ENCODE assay signal across 10 mouse cellular contexts in genomic region chr10:81542727-81543460, GRCm38 (mm10). TPM values are rescaled to one million over a fixed set of nuclear protein-coding genes. Genes with fewer than 3 reads are reported as not detected.
DNase-seq lines count a peak whose midpoint lies in the region; ATAC-seq and TF ChIP-seq lines count a peak whose summit lies in the region.
"Had no signal": no experiment of that assay in that cellular context is flagged by ENCODE, and none has a peak within 500 bp of the region (broad histone marks: within the 10 kb centered on the region; RNA-seq: fewer than 3 reads in every experiment).

No protein-coding gene starts in this region.

- DNase-seq in cerebellum, adult 2 months = no peak
- DNase-seq in cerebellum, adult 8-10 months = no peak
- no peak for DNase-seq in lung, postnatal 0 days (ENCODE audit: low spot score)
- no peak for DNase-seq in lung, postnatal 25 days (ENCODE audit: low spot score)
- DNase-seq in frontal cortex, postnatal 25 days (ENCODE audit: low spot score in 2 of 2) = no peak
- DNase-seq in right cerebral cortex, adult 2 months (ENCODE audit: low spot score in 2 of 2) = no peak
- DNase-seq: adrenal gland, postnatal 25 days; gastrocnemius, postnatal 14 days had no signal

- no peaks in the 10 kb centered on the region for H3K36me3 ChIP-seq in lung, postnatal 0 days (ENCODE audit: insufficient read depth, low read length)
- H3K36me3 ChIP-seq in limb, embryonic 15.5 days = peaks cover 18% of the 10 kb centered on the region
- H3K36me3 ChIP-seq in stomach, embryonic 15.5 days = 0 out of 2 replicates have a peak, but pooled peaks cover 4% of the 10 kb centered on the region

- H3K27me3 ChIP-seq in cerebellum, adult 2 months (ENCODE audit: control insufficient read depth, insufficient read depth, low read length) = no peaks in the 10 kb centered on the region
- H3K27me3 ChIP-seq in lung, postnatal 0 days (replicated peaks; ENCODE audit: insufficient read depth, low read length) = no peaks in the 10 kb centered on the region
- H3K27me3 ChIP-seq in limb, embryonic 15.5 days = no peaks in the 10 kb centered on the region
- H3K27me3 ChIP-seq in stomach, embryonic 15.5 days (replicated peaks) = no peaks in the 10 kb centered on the region

- TF ChIP-seq EP300 in lung, postnatal 0 days (IDR thresholded peaks at IDR 0.05) = no peak

- no peak overlapping the region for H3K27ac ChIP-seq in cerebellum, adult 2 months (ENCODE audit: insufficient read depth, low read length)
- peak overlapping the region; percentile 64; the same call in 1 of the 2 replicates for H3K27ac ChIP-seq in lung, postnatal 0 days (ENCODE audit: low read length)
- no peak overlapping the region for H3K27ac ChIP-seq in limb, embryonic 15.5 days
- peak overlapping the region; percentile 68; the same call in 1 of the 2 replicates for H3K27ac ChIP-seq in stomach, embryonic 15.5 days

- WGBS in cerebellum, adult 2 months = 62% methylated on average over 7 of the region's 7 CpGs
- 71% methylated on average over 7 of the region's 7 CpGs for WGBS in lung, postnatal 0 days
- WGBS in limb, embryonic 15.5 days = 66% methylated on average over 7 of the region's 7 CpGs
- 68% methylated on average over 7 of the region's 7 CpGs for WGBS in stomach, embryonic 15.5 days

- peak overlapping the region; percentile 24 for H3K4me3 ChIP-seq in cerebellum, adult 2 months (replicated peaks; ENCODE audit: insufficient read depth, low read depth, low read length)
- no peak overlapping the region for H3K4me3 ChIP-seq in lung, postnatal 0 days (ENCODE audit: low read depth, low read length)
- H3K4me3 ChIP-seq in limb, embryonic 15.5 days = peak overlapping the region; percentile 98
- H3K4me3 ChIP-seq in stomach, embryonic 15.5 days (replicated peaks) = peak overlapping the region; percentile 77

- H3K9me3 ChIP-seq in lung, postnatal 0 days (ENCODE audit: low read length) = no peaks in the 10 kb centered on the region
- no peaks in the 10 kb centered on the region for H3K9me3 ChIP-seq in limb, embryonic 15.5 days
- no peaks in the 10 kb centered on the region for H3K9me3 ChIP-seq in stomach, embryonic 15.5 days

- ATAC-seq in lung, postnatal 0 days = no peak
- ATAC-seq in limb, embryonic 15.5 days (ENCODE audit: insufficient number of reproducible peaks, low FRiP score, low TSS enrichment, low read depth) = no peak
- no peak for ATAC-seq in stomach, embryonic 15.5 days (ENCODE audit: insufficient read depth, low FRiP score, low read depth)

- H3K4me1 ChIP-seq in cerebellum, adult 2 months (ENCODE audit: control insufficient read depth, insufficient read depth, low read length) = peaks cover 49% of the 10 kb centered on the region
- peaks cover 23% of the 10 kb centered on the region; the same call in 1 of the 2 replicates for H3K4me1 ChIP-seq in lung, postnatal 0 days (ENCODE audit: insufficient read depth, low read depth, low read length)
- H3K4me1 ChIP-seq in limb, embryonic 15.5 days = peaks cover 39% of the 10 kb centered on the region
- H3K4me1 ChIP-seq in stomach, embryonic 15.5 days = peaks cover 36% of the 10 kb centered on the region

- H3K9ac ChIP-seq in lung, postnatal 0 days (replicated peaks; ENCODE audit: low read depth) = 0 out of 2 replicates have a peak overlapping the region, but pooled peaks have one; percentile 40
- peak overlapping the region; percentile 99 for H3K9ac ChIP-seq in limb, embryonic 15.5 days
- H3K9ac ChIP-seq in stomach, embryonic 15.5 days = peak overlapping the region; percentile 14; the same call in 1 of the 2 replicates

- H3K4me2 ChIP-seq in lung, postnatal 0 days (replicated peaks; ENCODE audit: low read depth, low read length) = no peak overlapping the region
- H3K4me2 ChIP-seq in limb, embryonic 15.5 days = peak overlapping the region; percentile 89
- H3K4me2 ChIP-seq in stomach, embryonic 15.5 days = peak overlapping the region; percentile 88

- no peak for TF ChIP-seq CTCF in cerebellum, adult 2 months (IDR thresholded peaks at IDR 0.05; ENCODE audit: borderline replicate concordance, insufficient read depth, low read depth, low read length)
- no peak for TF ChIP-seq CTCF in lung, postnatal 0 days (IDR thresholded peaks at IDR 0.05)

- TF ChIP-seq POLR2A in cerebellum, adult 2 months (IDR thresholded peaks at IDR 0.05; ENCODE audit: borderline replicate concordance, insufficient read depth, low read length) = no peak

RNA-seq across cellular contexts. Expression of gene Gna11, which starts 2.1 kb away (rescaled TPM):
- polyA plus RNA-seq in cerebellum, adult 2 months (2012; rRNA removed) = 105 and 107 TPM in 2 replicates
- 62.5 and 63.2 TPM in 2 replicates for polyA plus RNA-seq in lung, postnatal 0 days (2015; fragmentation: Nextera tagmentation; extraction: Ambion mirVana)
- polyA plus RNA-seq in limb, embryonic 15.5 days (2015; fragmentation: Nextera tagmentation; extraction: Ambion mirVana) = 80.4 and 81.7 TPM in 2 replicates
- 113 and 134 TPM in 2 replicates for polyA plus RNA-seq in stomach, embryonic 15.5 days (2015; fragmentation: Nextera tagmentation; extraction: Ambion mirVana)

RNA-seq across cellular contexts. Expression of gene Aes, which starts 16.4 kb away (rescaled TPM):
- 1,117 and 1,168 TPM in 2 replicates for polyA plus RNA-seq in cerebellum, adult 2 months (2012; rRNA removed)
- polyA plus RNA-seq in lung, postnatal 0 days (2015; fragmentation: Nextera tagmentation; extraction: Ambion mirVana) = 467 and 473 TPM in 2 replicates
- 517 and 519 TPM in 2 replicates for polyA plus RNA-seq in limb, embryonic 15.5 days (2015; fragmentation: Nextera tagmentation; extraction: Ambion mirVana)
- 692 and 697 TPM in 2 replicates for polyA plus RNA-seq in stomach, embryonic 15.5 days (2015; fragmentation: Nextera tagmentation; extraction: Ambion mirVana)

RNA-seq across cellular contexts. Expression of gene Gna15, which starts 18.9 kb away (rescaled TPM):
- polyA plus RNA-seq in cerebellum, adult 2 months (2012; rRNA removed) = 1.3 and 1.4 TPM in 2 replicates
- polyA plus RNA-seq in lung, postnatal 0 days (2015; fragmentation: Nextera tagmentation; extraction: Ambion mirVana) = 4.2 and 4.6 TPM in 2 replicates
- 7.3 and 7.9 TPM in 2 replicates for polyA plus RNA-seq in limb, embryonic 15.5 days (2015; fragmentation: Nextera tagmentation; extraction: Ambion mirVana)
- polyA plus RNA-seq in stomach, embryonic 15.5 days (2015; fragmentation: Nextera tagmentation; extraction: Ambion mirVana) = 4.4 and 5.8 TPM in 2 replicates

RNA-seq across cellular contexts. Expression of gene Tle2, which starts 31.5 kb away (rescaled TPM):
- 282 and 321 TPM in 2 replicates for polyA plus RNA-seq in cerebellum, adult 2 months (2012; rRNA removed)
- 29.9 and 37.0 TPM in 2 replicates for polyA plus RNA-seq in lung, postnatal 0 days (2015; fragmentation: Nextera tagmentation; extraction: Ambion mirVana)
- polyA plus RNA-seq in limb, embryonic 15.5 days (2015; fragmentation: Nextera tagmentation; extraction: Ambion mirVana) = 39.7 and 41.7 TPM in 2 replicates
- 28.8 and 35.6 TPM in 2 replicates for polyA plus RNA-seq in stomach, embryonic 15.5 days (2015; fragmentation: Nextera tagmentation; extraction: Ambion mirVana)

RNA-seq across cellular contexts. Expression of gene S1pr4, which starts 43.0 kb away (rescaled TPM):
- 0.67 and 1.1 TPM in 2 replicates for polyA plus RNA-seq in cerebellum, adult 2 months (2012; rRNA removed)
- 19.0 and 19.3 TPM in 2 replicates for polyA plus RNA-seq in lung, postnatal 0 days (2015; fragmentation: Nextera tagmentation; extraction: Ambion mirVana)
- polyA plus RNA-seq in limb, embryonic 15.5 days (2015; fragmentation: Nextera tagmentation; extraction: Ambion mirVana) = 0.67 and 0.72 TPM in 2 replicates
- 1.4 and 1.6 TPM in 2 replicates for polyA plus RNA-seq in stomach, embryonic 15.5 days (2015; fragmentation: Nextera tagmentation; extraction: Ambion mirVana)

Comparison
In these comparisons a context has a peak if more than half of its experiments do, and no peak if none do; other contexts are left out.
1. H3K27ac ChIP-seq: peak in lung, postnatal 0 days (single experiment) and stomach, embryonic 15.5 days (single experiment); none in cerebellum, adult 2 months (single experiment) and limb, embryonic 15.5 days (single experiment).
2. H3K9ac ChIP-seq: peak in every context shown above with its lines; median percentile 99 in limb, embryonic 15.5 days; 40 in lung, postnatal 0 days; 14 in stomach, embryonic 15.5 days.